Mouse (Mus musculus) cerebellum, adult 9-11 months (tissue): ENCODE data around the gene Lypd3.
"Not testable (repeated sequence)": the region's sequence is repeated elsewhere in the genome, so short reads cannot be mapped to it uniquely, and the experiment has no call there.

Experiments
- DNase-seq: peaks from one replicate; pipeline ENCODE4 v3.0.0; 2022

Gene Lypd3

GRCm38 (mm10) chr7:24614816-24615215 is 21.5 kb upstream of the Lypd3 start:
- DNase-seq = no peak

GRCm38 (mm10) chr7:24617763-24618162 is 18.6 kb upstream of the Lypd3 start:
- no peak for DNase-seq

- not testable (repeated sequence) for DNase-seq
Measured at GRCm38 (mm10) chr7:24618374-24618773, 18.0 kb upstream of the Lypd3 start.

GRCm38 (mm10) chr7:24619671-24620397 is 16.5 kb upstream of the Lypd3 start:
- DNase-seq = no peak

GRCm38 (mm10) chr7:24621193-24621592 is 15.2 kb upstream of the Lypd3 start:
- DNase-seq = no peak

- no peak for DNase-seq
Measured at GRCm38 (mm10) chr7:24622967-24623366, 13.4 kb upstream of the Lypd3 start.

- DNase-seq = peak; percentile 35
Measured at GRCm38 (mm10) chr7:24628685-24629610, 7.4 kb upstream of the Lypd3 start.

GRCm38 (mm10) chr7:24629672-24630071 is 6.7 kb upstream of the Lypd3 start:
- DNase-seq = no peak

- no peak for DNase-seq
Measured at GRCm38 (mm10) chr7:24630116-24630880, 6.1 kb upstream of the Lypd3 start.

- DNase-seq = no peak
Measured at GRCm38 (mm10) chr7:24637046-24637445, 696 bp downstream of the Lypd3 start.

- DNase-seq = no peak
Measured at GRCm38 (mm10) chr7:24638026-24638856, 1.9 kb downstream of the Lypd3 start.

GRCm38 (mm10) chr7:24640450-24640849 is 4.1 kb downstream of the Lypd3 start:
- no peak for DNase-seq

- peak; percentile 11 for DNase-seq
Measured at GRCm38 (mm10) chr7:24642491-24642890, 6.1 kb downstream of the Lypd3 start.

- DNase-seq = no peak
Measured at GRCm38 (mm10) chr7:24644492-24644891, 8.1 kb downstream of the Lypd3 start.

- no peak for DNase-seq
Measured at GRCm38 (mm10) chr7:24644996-24645395, 8.6 kb downstream of the Lypd3 start.

GRCm38 (mm10) chr7:24646486-24646885 is 10.1 kb downstream of the Lypd3 start:
- no peak for DNase-seq

- peak; percentile 14 for DNase-seq
Measured at GRCm38 (mm10) chr7:24653681-24654080, 17.3 kb downstream of the Lypd3 start.

GRCm38 (mm10) chr7:24659737-24660357 is 23.5 kb downstream of the Lypd3 start:
- DNase-seq = no peak

- no peak for DNase-seq
Measured at GRCm38 (mm10) chr7:24661118-24661904, 25.0 kb downstream of the Lypd3 start.

GRCm38 (mm10) chr7:24662575-24662974 is 26.2 kb downstream of the Lypd3 start:
- DNase-seq = peak; percentile 26

GRCm38 (mm10) chr7:24664301-24664700 is 28.0 kb downstream of the Lypd3 start:
- no peak for DNase-seq
